24 mouse cellular contexts compared by ENCODE assay signal in the genomic region with DNA sequence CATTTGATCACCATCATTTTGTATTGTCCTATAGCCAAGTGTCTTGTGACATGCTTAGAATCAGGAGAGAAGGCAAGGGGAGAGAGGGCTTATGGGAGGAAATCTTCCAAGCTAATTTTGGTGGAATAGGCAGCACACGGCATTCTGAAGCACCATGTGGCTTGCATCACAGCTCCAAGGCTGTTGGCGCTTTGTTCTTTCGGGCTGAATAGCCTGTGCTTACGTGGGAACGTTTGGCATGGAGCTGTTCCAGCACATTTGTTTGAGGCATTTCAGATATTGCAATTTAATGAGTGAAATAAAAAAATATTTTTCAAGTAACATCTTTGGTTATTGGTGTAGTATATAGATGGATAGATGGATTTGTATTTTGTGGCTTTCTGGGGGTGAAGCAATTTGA.
"Had no signal": no experiment of that assay in that cellular context is flagged by ENCODE, and none has a peak within 500 bp of the region (broad histone marks: within the 10 kb centered on the region; RNA-seq: fewer than 3 reads in every experiment).

No protein-coding gene starts in this region.

- ATAC-seq: intestine, embryonic 15.5 days; liver, postnatal 0 days; lung, postnatal 0 days had no signal

- DNase-seq: kidney, adult 11 months; kidney, adult 8-10 months; kidney, postnatal 10 days; kidney, postnatal 36 days; left cerebral cortex, postnatal 4 days; liver, postnatal 0 days; lung, embryonic 14.5 days; lung, postnatal 4 days; midbrain, embryonic 14.5 days; right cerebral cortex, adult 18-20 months; right cerebral cortex, postnatal 14 days; spleen, adult 18-20 months; thymus, adult 2 months; thymus, postnatal 36 days had no signal

- H3K36me3 ChIP-seq: intestine, embryonic 15.5 days; kidney, embryonic 15.5 days; limb, embryonic 12.5 days; limb, embryonic 15.5 days; neural tube, embryonic 12.5 days; neural tube, embryonic 15.5 days had no signal

- H3K4me3 ChIP-seq: intestine, embryonic 15.5 days; kidney, embryonic 15.5 days; limb, embryonic 12.5 days; limb, embryonic 15.5 days; neural tube, embryonic 12.5 days; neural tube, embryonic 15.5 days had no signal

- H3K27ac ChIP-seq: intestine, embryonic 15.5 days; kidney, embryonic 15.5 days; limb, embryonic 12.5 days; limb, embryonic 15.5 days; liver, embryonic 14.5 days; neural tube, embryonic 12.5 days; neural tube, embryonic 15.5 days had no signal

- H3K4me1 ChIP-seq: intestine, embryonic 15.5 days; neural tube, embryonic 12.5 days; neural tube, embryonic 15.5 days had no signal

- H3K27me3 ChIP-seq: intestine, embryonic 15.5 days; kidney, embryonic 15.5 days; limb, embryonic 12.5 days; limb, embryonic 15.5 days; neural tube, embryonic 12.5 days; neural tube, embryonic 15.5 days had no signal

- H3K9ac ChIP-seq: intestine, embryonic 15.5 days; kidney, embryonic 15.5 days; limb, embryonic 12.5 days; limb, embryonic 15.5 days; liver, embryonic 14.5 days; liver, postnatal 0 days; lung, embryonic 14.5 days; neural tube, embryonic 12.5 days; neural tube, embryonic 15.5 days had no signal

- H3K4me2 ChIP-seq: intestine, embryonic 15.5 days; kidney, embryonic 15.5 days; limb, embryonic 12.5 days; limb, embryonic 15.5 days; liver, embryonic 11.5 days; lung, embryonic 14.5 days; midbrain, embryonic 11.5 days; neural tube, embryonic 12.5 days; neural tube, embryonic 15.5 days had no signal

- H3K9me3 ChIP-seq: intestine, embryonic 15.5 days; kidney, embryonic 15.5 days; limb, embryonic 12.5 days; limb, embryonic 15.5 days; neural tube, embryonic 12.5 days; neural tube, embryonic 15.5 days had no signal
